Mouse (Mus musculus): Measurements from ENCODE around the gene Sclt1. TPM values are rescaled to one million over a fixed set of nuclear protein-coding genes. Genes with fewer than 3 reads are reported as not detected.

Gene Sclt1
- total RNA-seq, 2 experiments from 2014 or later, result 12.4 to 14.2 TPM

GRCm38 (mm10) chr3:41589988-41590387, 152.3 kb downstream of the Sclt1 start:
- DNase-seq (ENCODE audit: low spot score in 2 of 2), result no peak
- intact Hi-C loops (cut with DNase I), result no loop called here

GRCm38 (mm10) chr3:41589246-41589914, 152.9 kb downstream of the Sclt1 start:
- intact Hi-C loops (cut with DNase I), result no loop called here
- no peak for DNase-seq (ENCODE audit: low spot score in 2 of 2)

DNA sequence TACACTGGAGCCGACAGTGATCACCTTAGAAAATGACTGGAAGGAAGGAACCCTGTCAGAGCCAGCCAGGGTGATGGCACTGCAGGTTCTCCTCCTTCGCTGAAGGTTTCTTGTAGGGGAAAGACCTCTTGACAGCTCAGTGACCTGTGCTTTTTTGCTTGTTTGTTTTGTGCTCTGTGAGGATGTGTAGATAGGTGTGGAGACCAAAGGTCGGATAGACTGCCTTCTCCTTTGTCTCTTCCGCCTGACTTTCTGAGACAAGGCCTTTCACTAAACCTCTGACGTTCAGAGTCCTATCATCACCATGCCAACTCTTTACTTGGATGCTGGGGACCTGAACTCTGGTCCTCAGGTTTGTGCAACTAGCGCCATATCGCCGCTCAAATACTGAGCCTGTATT, 153.8 kb downstream of the Sclt1 start:
- intact Hi-C loops (cut with DNase I), result no loop called here
- DNase-seq (ENCODE audit: low spot score in 2 of 2), result no peak

DNA sequence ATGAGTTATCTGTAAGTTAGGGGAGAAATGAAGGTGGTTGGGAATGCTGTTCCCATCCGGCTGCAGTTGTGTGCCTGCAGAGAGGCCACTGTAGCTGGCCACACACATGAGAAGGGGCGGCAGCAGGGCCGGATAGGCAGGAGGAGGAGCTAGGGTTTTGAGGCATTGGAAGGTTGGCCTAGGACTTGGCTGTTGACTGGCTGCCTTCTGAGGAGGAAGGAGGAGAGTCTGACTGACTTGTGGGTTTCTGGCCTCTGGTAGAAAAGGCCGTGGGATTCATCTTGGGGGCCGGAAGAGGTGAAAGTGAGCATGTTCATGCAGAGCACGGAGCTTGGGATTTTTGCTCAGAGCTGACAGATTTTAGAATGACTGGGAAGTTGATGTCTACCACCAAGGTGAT, 154.7 kb downstream of the Sclt1 start:
- intact Hi-C loops (cut with DNase I), result no loop called here
- DNase-seq (ENCODE audit: low spot score in 2 of 2), result no peak

DNA sequence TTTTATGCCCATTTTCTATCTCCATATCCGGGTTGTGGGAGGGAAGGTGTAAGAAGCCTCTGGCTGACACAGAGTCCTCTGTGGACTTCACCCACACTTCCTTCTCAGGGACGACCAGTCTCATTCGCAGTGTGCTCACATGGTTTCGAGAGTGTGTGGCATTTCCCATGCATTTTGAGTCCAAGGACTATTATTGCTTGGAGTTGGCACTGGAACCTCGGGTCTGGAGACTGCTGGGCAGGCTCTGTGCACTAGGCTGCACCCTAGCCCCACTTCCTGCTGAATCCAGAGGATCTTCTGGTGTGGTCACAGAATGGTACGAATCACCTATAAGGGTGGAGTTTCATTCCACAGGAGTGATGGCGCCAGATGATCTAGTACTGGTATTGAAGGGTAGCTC, 155.4 kb downstream of the Sclt1 start:
- no peak for DNase-seq (ENCODE audit: low spot score in 2 of 2)
- intact Hi-C loops (cut with DNase I), result no loop called here

- intact Hi-C loops (cut with DNase I), result no loop called here
- no peak for DNase-seq (ENCODE audit: low spot score in 2 of 2)
Observed at GRCm38 (mm10) chr3:41586330-41586729, 156.0 kb downstream of the Sclt1 start.

DNA sequence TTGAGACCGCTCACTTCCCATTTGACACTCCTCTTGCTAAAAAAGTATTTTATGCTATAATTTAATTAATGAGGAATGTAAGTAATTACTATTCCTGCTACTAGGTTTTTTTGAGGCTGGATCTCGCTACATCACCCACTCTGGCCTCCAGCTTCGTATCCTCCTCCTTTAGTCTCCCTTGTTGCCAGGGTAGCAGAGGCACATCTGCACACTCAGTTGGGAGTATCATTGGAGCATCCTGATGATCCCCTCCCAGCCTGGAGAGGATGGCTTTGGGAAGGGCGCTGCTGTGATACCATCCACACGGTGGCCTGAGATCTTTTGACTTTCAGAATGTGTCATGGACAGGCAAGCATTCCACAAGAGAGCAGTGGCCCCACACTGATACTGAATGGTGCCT, 156.8 kb downstream of the Sclt1 start:
- intact Hi-C loops (cut with DNase I), result no loop called here
- no peak for DNase-seq (ENCODE audit: low spot score in 2 of 2)

DNA sequence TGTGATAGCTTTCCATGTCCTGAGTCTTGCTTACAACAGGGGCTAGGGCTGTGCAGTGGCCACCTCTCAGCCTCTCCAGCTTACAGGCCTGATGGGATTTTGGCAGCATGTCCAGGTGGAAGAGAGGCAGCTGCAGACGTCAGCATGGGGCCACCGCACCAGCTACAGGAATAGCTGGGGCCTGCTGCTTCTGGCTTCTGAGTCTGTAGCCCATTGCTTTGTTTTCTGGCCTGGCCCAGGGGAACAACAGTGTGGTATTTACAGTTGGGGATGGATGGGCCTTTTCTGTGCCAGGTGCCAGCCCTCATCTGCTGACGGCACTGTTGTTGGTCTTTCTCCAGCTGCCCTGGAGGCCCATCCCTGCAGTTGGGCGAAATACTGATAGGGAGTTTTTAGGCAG, 158.7 kb downstream of the Sclt1 start:
- no peak for DNase-seq (ENCODE audit: low spot score in 2 of 2)
- intact Hi-C loops (cut with DNase I), result no loop called here

DNA sequence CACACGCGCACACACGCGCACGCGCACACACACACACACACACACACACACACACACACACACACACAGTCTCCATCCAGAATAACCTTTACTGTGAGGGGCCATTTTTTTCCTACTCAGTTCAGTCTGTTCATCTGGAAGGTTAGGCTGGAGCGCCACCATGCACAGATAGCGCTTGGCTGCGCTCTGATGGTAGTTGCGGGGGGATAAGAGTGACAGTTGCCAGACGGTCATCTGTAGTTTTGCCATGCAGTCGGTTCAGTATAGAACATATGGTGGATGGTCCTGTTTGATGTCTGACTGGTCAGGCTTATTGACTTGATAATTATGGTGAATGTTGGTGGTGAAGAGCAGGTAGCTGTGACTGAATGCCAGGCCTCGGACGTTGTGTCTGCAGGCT, 159.2 kb downstream of the Sclt1 start:
- DNase-seq (ENCODE audit: low spot score in 2 of 2), result no peak
- intact Hi-C loops (cut with DNase I), result no loop called here

- DNase-seq (ENCODE audit: low spot score in 2 of 2), result no peak
- intact Hi-C loops (cut with DNase I), result no loop called here
Observed at GRCm38 (mm10) chr3:41582256-41582655, 160.1 kb downstream of the Sclt1 start.

- intact Hi-C loops (cut with DNase I), result no loop called here
- no peak for DNase-seq (ENCODE audit: low spot score in 2 of 2)
Observed at GRCm38 (mm10) chr3:41581436-41581835, 160.9 kb downstream of the Sclt1 start.

- intact Hi-C loops (cut with DNase I), result no loop called here
- DNase-seq (ENCODE audit: low spot score in 2 of 2), result no peak
Observed at GRCm38 (mm10) chr3:41580401-41581323, 161.7 kb downstream of the Sclt1 start.

GRCm38 (mm10) chr3:41579873-41580272, 162.4 kb downstream of the Sclt1 start:
- no peak for DNase-seq (ENCODE audit: low spot score in 2 of 2)
- intact Hi-C loops (cut with DNase I), result no loop called here

DNA sequence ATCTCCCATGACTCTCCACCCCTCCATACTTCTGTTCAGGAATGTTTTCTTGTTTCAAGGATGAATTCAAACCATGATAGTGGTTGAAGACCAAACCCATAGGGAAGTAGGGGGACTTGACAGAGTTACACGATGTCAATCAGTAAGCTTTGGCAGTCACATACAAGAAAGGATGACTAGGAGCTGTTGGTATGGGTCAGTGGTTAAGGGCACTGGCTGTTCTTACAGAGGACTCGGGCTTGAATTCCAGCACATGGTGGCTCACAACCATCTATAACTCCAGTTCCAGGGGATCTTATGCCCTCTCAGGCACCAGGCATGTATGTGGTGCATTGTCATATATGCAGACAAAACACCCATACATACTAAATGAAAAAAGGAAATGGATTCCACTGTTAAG, 165.1 kb downstream of the Sclt1 start:
- intact Hi-C loops (cut with DNase I), result no loop called here
- no peak for DNase-seq (ENCODE audit: low spot score in 2 of 2)

Other genes starting within 250 kb of the Sclt1 start
- gene Jade1, start 186.8 kb downstream of the Sclt1 start, total RNA-seq (2021), result 10 to 100 TPM; 28.6 to 30.1 TPM
- gene D3Ertd751e, start 97 bp upstream of the Sclt1 start, total RNA-seq (2021), result 1 to 10 TPM; 5.6 to 8.2 TPM